Comparison of ENCODE assay signal across 8 mouse cellular contexts in the genomic region with DNA sequence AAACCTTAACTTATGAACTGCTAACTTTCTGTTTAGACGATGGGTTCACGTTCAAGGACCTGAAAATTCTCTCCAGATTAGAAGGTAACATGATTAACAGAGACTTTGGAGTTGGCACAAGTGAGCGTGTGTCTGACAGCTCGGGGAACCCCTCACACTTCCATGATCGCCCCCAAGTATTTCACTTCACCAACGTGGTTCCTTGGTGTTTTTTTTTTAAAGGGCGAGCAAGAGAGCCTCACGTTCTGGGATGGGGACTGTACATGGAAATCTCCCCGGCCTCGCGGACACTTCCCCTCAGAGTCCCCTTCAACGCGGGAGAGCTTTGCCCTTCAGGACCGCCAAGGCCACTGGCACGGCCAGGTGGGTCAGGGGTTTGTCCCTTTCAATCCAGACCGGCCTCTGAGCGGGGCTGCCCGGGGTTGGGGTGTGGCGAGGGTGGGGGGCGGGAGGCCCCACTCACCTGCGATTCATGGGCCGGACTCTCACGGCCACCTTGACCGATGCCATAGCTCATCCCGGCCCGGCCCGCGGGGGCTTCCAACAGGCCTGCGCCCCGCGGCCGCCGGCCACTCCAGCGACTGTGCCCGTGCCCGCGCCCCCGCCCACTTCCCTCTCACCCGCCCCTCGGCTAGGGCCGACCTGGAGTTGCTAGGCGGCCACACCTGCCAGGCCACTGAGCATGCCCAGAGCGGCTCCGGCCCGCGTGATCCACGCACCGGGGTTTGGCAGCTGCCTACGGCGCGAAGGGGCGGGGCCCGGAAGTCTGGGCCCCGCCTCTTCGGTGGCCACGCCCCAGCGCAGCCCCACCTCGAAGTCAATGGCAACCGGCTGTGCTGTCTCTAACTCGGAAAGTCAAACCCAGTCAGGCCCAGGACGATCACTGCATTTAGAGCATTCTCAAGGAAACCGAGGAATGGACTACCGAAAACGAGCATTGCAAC. TPM values are rescaled to one million over a fixed set of nuclear protein-coding genes. Genes with fewer than 3 reads are reported as not detected.
DNase-seq lines count a peak whose midpoint lies in the region; ATAC-seq and TF ChIP-seq lines count a peak whose summit lies in the region.

A gene (minus strand): TSS at position 670 of the 944 bp plus-strand sequence.

- H3K4me3 ChIP-seq in bone marrow, adult 2 months (replicated peaks; ENCODE audit: control insufficient read depth, low read depth, low read length), result peak within 1 kb of the TSS; percentile 94
- peak within 1 kb of the TSS; percentile 86 for H3K4me3 ChIP-seq in embryonic facial prominence, embryonic 15.5 days (replicated peaks)
- peak within 1 kb of the TSS; percentile 80 for H3K4me3 ChIP-seq in limb, embryonic 14.5 days (replicated peaks; ENCODE audit: low read length)
- H3K4me3 ChIP-seq in midbrain, postnatal 0 days (ENCODE audit: low read depth, low read length), result peak within 1 kb of the TSS; percentile 81

- no peaks in the 10 kb centered on the region for H3K36me3 ChIP-seq in embryonic facial prominence, embryonic 15.5 days
- H3K36me3 ChIP-seq in limb, embryonic 14.5 days (ENCODE audit: control insufficient read depth, insufficient read depth, low read length), result no peaks in the 10 kb centered on the region
- no peaks in the 10 kb centered on the region for H3K36me3 ChIP-seq in midbrain, postnatal 0 days (ENCODE audit: insufficient read depth, low read length)

- peak within 1 kb of the TSS; percentile 64 for H3K9ac ChIP-seq in embryonic facial prominence, embryonic 15.5 days
- peak within 1 kb of the TSS; percentile 78 for H3K9ac ChIP-seq in limb, embryonic 14.5 days (ENCODE audit: low read depth, low read length, severe bottlenecking)
- H3K9ac ChIP-seq in midbrain, postnatal 0 days (replicated peaks; ENCODE audit: low read length, poor library complexity, severe bottlenecking), result peak within 1 kb of the TSS; percentile 74

- no peak for TF ChIP-seq CTCF in bone marrow, adult 2 months (IDR thresholded peaks at IDR 0.05; ENCODE audit: control insufficient read depth, insufficient read depth, low read length)
- no peak for TF ChIP-seq CTCF in midbrain, postnatal 0 days (IDR thresholded peaks at IDR 0.05)

- WGBS in bone marrow, adult 2 months, result under 1% methylated on average over 63 of the region's 64 CpGs
- WGBS in embryonic facial prominence, embryonic 15.5 days, result under 1% methylated on average over 63 of the region's 64 CpGs
- WGBS in limb, embryonic 14.5 days, result under 1% methylated on average over 62 of the region's 64 CpGs
- under 1% methylated on average over 61 of the region's 64 CpGs for WGBS in midbrain, postnatal 0 days

- peak within 1 kb of the TSS; percentile 84 for H3K4me2 ChIP-seq in embryonic facial prominence, embryonic 15.5 days (replicated peaks)
- peak within 1 kb of the TSS; percentile 84 for H3K4me2 ChIP-seq in limb, embryonic 14.5 days (replicated peaks; ENCODE audit: low read depth, low read length, severe bottlenecking)
- H3K4me2 ChIP-seq in midbrain, postnatal 0 days (ENCODE audit: low read depth, low read length, poor library complexity, severe bottlenecking), result peak within 1 kb of the TSS; percentile 91

- TF ChIP-seq POLR2A in bone marrow, adult 2 months (IDR thresholded peaks at IDR 0.05; ENCODE audit: borderline replicate concordance, control insufficient read depth, low read depth, low read length), result peak; percentile 52; the same call in 1 of the 2 replicates
- TF ChIP-seq POLR2A in limb, embryonic 14.5 days (IDR thresholded peaks at IDR 0.05; ENCODE audit: borderline replicate concordance, extremely low read depth, insufficient read depth, insufficient read length), result no peak

- no peaks in the 10 kb centered on the region; the same call in 1 of the 2 replicates for H3K4me1 ChIP-seq in bone marrow, adult 2 months (ENCODE audit: control insufficient read depth, insufficient read depth, low read length)
- H3K4me1 ChIP-seq in embryonic facial prominence, embryonic 15.5 days, result peaks cover 5% of the 10 kb centered on the region
- H3K4me1 ChIP-seq in limb, embryonic 14.5 days (ENCODE audit: control insufficient read depth, insufficient read depth, low read length), result peaks cover 12% of the 10 kb centered on the region
- H3K4me1 ChIP-seq in midbrain, postnatal 0 days (ENCODE audit: insufficient read depth, low read length), result peaks cover 3% of the 10 kb centered on the region; the same call in 1 of the 2 replicates

- H3K27ac ChIP-seq in bone marrow, adult 2 months (ENCODE audit: control insufficient read depth, insufficient read depth, low read depth, low read length, poor library complexity), result peak within 1 kb of the TSS; percentile 51; the same call in 1 of the 2 replicates
- H3K27ac ChIP-seq in embryonic facial prominence, embryonic 15.5 days (replicated peaks), result peak within 1 kb of the TSS; percentile 84
- peak within 1 kb of the TSS; percentile 65 for H3K27ac ChIP-seq in limb, embryonic 14.5 days (replicated peaks; ENCODE audit: low read depth, low read length)
- H3K27ac ChIP-seq in midbrain, postnatal 0 days (ENCODE audit: low read depth, low read length), result peak within 1 kb of the TSS; percentile 68

- H3K9me3 ChIP-seq in embryonic facial prominence, embryonic 15.5 days (replicated peaks), result no peaks in the 10 kb centered on the region
- H3K9me3 ChIP-seq in limb, embryonic 14.5 days (ENCODE audit: control insufficient read depth, low read length), result no peaks in the 10 kb centered on the region
- H3K9me3 ChIP-seq in midbrain, postnatal 0 days (ENCODE audit: low read length), result no peaks in the 10 kb centered on the region

- peak; percentile 86 for DNase-seq in 3T3-L1 (ENCODE audit: low read depth, low spot score)
- peak; percentile 90 for DNase-seq in heart, adult 8-10 months (ENCODE audit: low spot score)
- DNase-seq in kidney, adult 9 months, result peak; percentile 98
- peak; percentile 92 for DNase-seq in limb, embryonic 14.5 days (ENCODE audit: low spot score)
- peak; percentile 90 for DNase-seq in midbrain, postnatal 0 days (ENCODE audit: low spot score)
- DNase-seq in spleen, postnatal 14 days (ENCODE audit: low spot score in 2 of 2), result peak; percentile 86 to 89

- no peaks in the 10 kb centered on the region for H3K27me3 ChIP-seq in embryonic facial prominence, embryonic 15.5 days
- H3K27me3 ChIP-seq in limb, embryonic 14.5 days (ENCODE audit: control insufficient read depth, insufficient read depth, low read length), result no peaks in the 10 kb centered on the region
- H3K27me3 ChIP-seq in midbrain, postnatal 0 days (ENCODE audit: insufficient read depth, low read length), result no peaks in the 10 kb centered on the region

- peak; percentile 93 for ATAC-seq in embryonic facial prominence, embryonic 15.5 days (ENCODE audit: insufficient number of reproducible peaks, low FRiP score, low TSS enrichment, low read depth)
- ATAC-seq in limb, embryonic 14.5 days (ENCODE audit: low FRiP score, low read depth), result peak; percentile 92
- peak; percentile 89 for ATAC-seq in midbrain, postnatal 0 days (ENCODE audit: low FRiP score)

RNA-seq across cellular contexts. Expression of the gene that starts here (rescaled TPM):
- polyA plus RNA-seq in bone marrow, adult 2 months (2011; ENCODE audit: insufficient read depth, insufficient read length, low replicate concordance, missing spikeins), result 2.3 and 4.0 TPM in 2 replicates
- polyA plus RNA-seq in embryonic facial prominence, embryonic 15.5 days (2015; fragmentation: Nextera tagmentation; extraction: Ambion mirVana), result 9.9 and 10.9 TPM in 2 replicates
- 10 to 100 TPM; 35.9 to 43.4 (median 39.4) TPM for total RNA-seq in heart, adult 8-10 months (2022)
- polyA plus RNA-seq in limb, embryonic 14.5 days (2012; rRNA removed), result 7.9 and 9.4 TPM in 2 replicates
- 10.6 and 11.9 TPM in 2 replicates for polyA plus RNA-seq in limb, embryonic 14.5 days (2014; fragmentation: Nextera tagmentation; extraction: Ambion mirVana)
- 11.1 and 11.5 TPM in 2 replicates for total RNA-seq in midbrain, postnatal 0 days (2014; rRNA removed)
- polyA plus RNA-seq in midbrain, postnatal 0 days (2015; fragmentation: Nextera tagmentation; extraction: Ambion mirVana), result 2.3 and 2.7 TPM in 2 replicates

Comparison
In these comparisons a context has a peak if more than half of its experiments do, and no peak if none do; other contexts are left out.
1. Peak in every context shown above with its lines: DNase-seq, ATAC-seq, H3K4me3 ChIP-seq and H3K27ac ChIP-seq.